Mouse (Mus musculus): ENCODE results near the gene Xylt1.

DNA sequence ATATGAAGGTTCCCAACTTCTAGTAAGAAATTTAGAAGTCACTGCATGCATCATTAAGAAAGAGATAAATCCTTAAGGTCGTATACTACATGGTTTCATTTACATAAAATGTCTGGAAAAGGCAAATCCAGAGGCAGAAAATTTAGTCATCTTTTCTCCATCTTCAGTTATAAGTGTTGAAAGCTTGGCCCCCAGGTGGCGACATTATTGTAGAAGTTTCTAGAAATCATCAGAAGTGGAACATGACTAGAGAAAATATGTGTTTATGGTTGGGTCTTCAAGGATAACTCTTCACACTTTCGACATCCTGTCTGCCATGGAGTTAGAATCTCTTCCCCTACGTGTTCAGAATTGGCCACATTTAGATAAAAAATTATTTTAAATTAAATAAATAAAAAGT lies 18.3 kb upstream of the Xylt1 start:
- TF ChIP-seq CTCF (IDR thresholded peaks at IDR 0.05; ENCODE audit: borderline replicate concordance, control insufficient read depth, extremely low read depth, insufficient read depth, low read length, poor library complexity) (no peak), POLR2A (IDR thresholded peaks at IDR 0.05; ENCODE audit: control insufficient read depth, extremely low read depth, insufficient read depth, low read length, poor library complexity) (no peak)

Measured in thymus, adult 2 months (tissue).